Mouse (Mus musculus): ENCODE measurements at regions not wholly inside any gene's neighbourhood (a gene's known extent, or its start where the extent isn't known, plus 50 kb on each side); places are given as distances from the start of the nearest gene placed in this dataset.

GRCm38 (mm10) chr10:126634731-126635130 lies 266.4 kb downstream of the Atp23 start:
- ATAC-seq (ENCODE audit: low FRiP score, low TSS enrichment): no peak
- Histone ChIP-seq H3K27ac (replicated peaks; ENCODE audit: low read depth, low read length) (0 out of 2 replicates have a peak overlapping the region, but pooled peaks have one; percentile 1), H3K9ac (replicated peaks; ENCODE audit: low read length) (no peak overlapping the region), H3K36me3 (ENCODE audit: control insufficient read depth, insufficient read depth, low read length) (no peaks in the 10 kb centered on the region), H3K27me3 (ENCODE audit: control insufficient read depth, insufficient read depth, low read length) (no peaks in the 10 kb centered on the region), H3K4me3 (replicated peaks; ENCODE audit: low read depth, low read length) (no peak overlapping the region), H3K4me1 (ENCODE audit: control insufficient read depth, insufficient read depth, low read length) (peaks cover 5% of the 10 kb centered on the region), H3K9me3 (ENCODE audit: control insufficient read depth, low read length) (no peaks in the 10 kb centered on the region), H3K4me2 (ENCODE audit: low read length) (no peak overlapping the region; the same call in 1 of the 2 replicates)
- DNase-seq: peak; percentile 58
- WGBS: 35% methylated on average over 13 of the region's 13 CpGs

DNA sequence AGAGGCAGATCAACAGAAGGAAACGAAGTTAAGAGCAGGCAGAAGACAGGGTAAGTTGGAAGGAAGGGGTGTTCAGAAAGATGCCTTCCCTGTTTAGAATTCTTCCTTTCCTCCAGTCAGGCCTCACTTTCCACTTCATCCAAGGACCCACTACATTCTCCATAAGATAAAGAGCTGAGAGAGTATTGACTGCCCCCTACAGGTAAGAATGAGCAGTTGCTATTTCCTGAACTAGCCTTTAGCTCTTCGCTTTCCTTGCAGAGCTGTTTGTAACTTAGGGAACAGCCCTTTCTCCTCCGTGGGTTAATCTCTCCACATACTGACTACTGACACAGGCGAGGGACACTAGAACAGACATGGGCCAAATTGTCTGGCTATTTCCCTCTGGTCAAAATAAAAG lies 273.1 kb downstream of the Atp23 start:
- peak; percentile 59 for DNase-seq
- 51% methylated on average over 4 of the region's 4 CpGs for WGBS
- H3K27ac ChIP-seq (replicated peaks; ENCODE audit: low read depth, low read length): no peak overlapping the region
- H3K9me3 ChIP-seq (ENCODE audit: control insufficient read depth, low read length): no peaks in the 10 kb centered on the region
- H3K4me3 ChIP-seq (replicated peaks; ENCODE audit: low read depth, low read length): no peak overlapping the region
- no peaks in the 10 kb centered on the region for H3K4me1 ChIP-seq (ENCODE audit: control insufficient read depth, insufficient read depth, low read length)
- H3K9ac ChIP-seq (replicated peaks; ENCODE audit: low read length): no peak overlapping the region
- no peak for ATAC-seq (ENCODE audit: low FRiP score, low TSS enrichment)
- H3K27me3 ChIP-seq (ENCODE audit: control insufficient read depth, insufficient read depth, low read length): no peaks in the 10 kb centered on the region
- no peak overlapping the region for H3K4me2 ChIP-seq (ENCODE audit: low read length)
- no peaks in the 10 kb centered on the region for H3K36me3 ChIP-seq (ENCODE audit: control insufficient read depth, insufficient read depth, low read length)

- H3K4me1 ChIP-seq (ENCODE audit: control insufficient read depth, insufficient read depth, low read length): peaks cover 8% of the 10 kb centered on the region
- no peak overlapping the region for H3K4me3 ChIP-seq (replicated peaks; ENCODE audit: low read depth, low read length)
- DNase-seq (no peak), ATAC-seq (ENCODE audit: low FRiP score, low TSS enrichment) (no peak)
- no peak overlapping the region for H3K9ac ChIP-seq (replicated peaks; ENCODE audit: low read length)
- H3K4me2 ChIP-seq (ENCODE audit: low read length): no peak overlapping the region
- H3K27ac ChIP-seq (replicated peaks; ENCODE audit: low read depth, low read length): no peak overlapping the region
- no peaks in the 10 kb centered on the region for H3K9me3 ChIP-seq (ENCODE audit: control insufficient read depth, low read length)
- no peaks in the 10 kb centered on the region for H3K36me3 ChIP-seq (ENCODE audit: control insufficient read depth, insufficient read depth, low read length)
- no peaks in the 10 kb centered on the region for H3K27me3 ChIP-seq (ENCODE audit: control insufficient read depth, insufficient read depth, low read length)
- WGBS: 62% methylated on average over 7 of the region's 7 CpGs
Observed at GRCm38 (mm10) chr10:126625466-126625865, 275.7 kb downstream of the Atp23 start.

- Histone ChIP-seq H3K9ac (replicated peaks; ENCODE audit: low read length) (no peak overlapping the region), H3K36me3 (ENCODE audit: control insufficient read depth, insufficient read depth, low read length) (no peaks in the 10 kb centered on the region), H3K27ac (replicated peaks; ENCODE audit: low read depth, low read length) (peak overlapping the region; percentile 78), H3K4me3 (replicated peaks; ENCODE audit: low read depth, low read length) (no peak overlapping the region), H3K4me2 (ENCODE audit: low read length) (no peak overlapping the region), H3K9me3 (ENCODE audit: control insufficient read depth, low read length) (no peaks in the 10 kb centered on the region), H3K4me1 (ENCODE audit: control insufficient read depth, insufficient read depth, low read length) (peaks cover 21% of the 10 kb centered on the region), H3K27me3 (ENCODE audit: control insufficient read depth, insufficient read depth, low read length) (no peaks in the 10 kb centered on the region)
- ATAC-seq (ENCODE audit: low FRiP score, low TSS enrichment): peak; percentile 62; the same call in 1 of the 2 replicates
- WGBS: 25% methylated on average over 6 of the region's 6 CpGs
- peak; percentile 57 for DNase-seq
Observed at GRCm38 (mm10) chr10:126620802-126621201, 280.4 kb downstream of the Atp23 start.

GRCm38 (mm10) chr10:126619970-126620369 lies 281.2 kb downstream of the Atp23 start:
- no peak overlapping the region for H3K4me3 ChIP-seq (replicated peaks; ENCODE audit: low read depth, low read length)
- H3K27me3 ChIP-seq (ENCODE audit: control insufficient read depth, insufficient read depth, low read length): no peaks in the 10 kb centered on the region
- peak overlapping the region; percentile 78 for H3K27ac ChIP-seq (replicated peaks; ENCODE audit: low read depth, low read length)
- H3K9ac ChIP-seq (replicated peaks; ENCODE audit: low read length): 0 out of 2 replicates have a peak overlapping the region, but pooled peaks have one; percentile 9
- peak overlapping the region; percentile 27 for H3K4me2 ChIP-seq (ENCODE audit: low read length)
- ATAC-seq (ENCODE audit: low FRiP score, low TSS enrichment) (peak; percentile 87), DNase-seq (peak; percentile 81)
- H3K36me3 ChIP-seq (ENCODE audit: control insufficient read depth, insufficient read depth, low read length): no peaks in the 10 kb centered on the region
- H3K4me1 ChIP-seq (ENCODE audit: control insufficient read depth, insufficient read depth, low read length): peaks cover 21% of the 10 kb centered on the region
- H3K9me3 ChIP-seq (ENCODE audit: control insufficient read depth, low read length): no peaks in the 10 kb centered on the region
- WGBS: 9% methylated on average over 10 of the region's 10 CpGs

GRCm38 (mm10) chr10:126612226-126612625 lies 288.9 kb downstream of the Atp23 start:
- H3K4me2 ChIP-seq (ENCODE audit: low read length): no peak overlapping the region
- WGBS: 59% methylated on average over 4 of the region's 4 CpGs
- DNase-seq: peak; percentile 43

GRCm38 (mm10) chr10:126610506-126610905 lies 290.6 kb downstream of the Atp23 start:
- no peak overlapping the region for H3K4me3 ChIP-seq (replicated peaks; ENCODE audit: low read depth, low read length)
- 0 out of 2 replicates have a peak, but pooled peaks cover 3% of the 10 kb centered on the region for H3K4me1 ChIP-seq (ENCODE audit: control insufficient read depth, insufficient read depth, low read length)
- no peaks in the 10 kb centered on the region for H3K27me3 ChIP-seq (ENCODE audit: control insufficient read depth, insufficient read depth, low read length)
- DNase-seq (peak; percentile 63), ATAC-seq (ENCODE audit: low FRiP score, low TSS enrichment) (peak; percentile 46; the same call in 1 of the 2 replicates)
- no peak overlapping the region for H3K9ac ChIP-seq (replicated peaks; ENCODE audit: low read length)
- H3K9me3 ChIP-seq (ENCODE audit: control insufficient read depth, low read length): no peaks in the 10 kb centered on the region
- 55% methylated on average over 8 of the region's 8 CpGs for WGBS
- no peak overlapping the region for H3K4me2 ChIP-seq (ENCODE audit: low read length)
- H3K36me3 ChIP-seq (ENCODE audit: control insufficient read depth, insufficient read depth, low read length): no peaks in the 10 kb centered on the region
- peak overlapping the region; percentile 49 for H3K27ac ChIP-seq (replicated peaks; ENCODE audit: low read depth, low read length)

More at GRCm38 (mm10) chr10:126612226-126612625, 288.9 kb downstream of the Atp23 start:
- Histone ChIP-seq H3K27me3 (ENCODE audit: control insufficient read depth, insufficient read depth, low read length) (no peaks in the 10 kb centered on the region), H3K4me3 (replicated peaks; ENCODE audit: low read depth, low read length) (no peak overlapping the region), H3K36me3 (ENCODE audit: control insufficient read depth, insufficient read depth, low read length) (no peaks in the 10 kb centered on the region), H3K4me1 (ENCODE audit: control insufficient read depth, insufficient read depth, low read length) (0 out of 2 replicates have a peak, but pooled peaks cover 3% of the 10 kb centered on the region), H3K9me3 (ENCODE audit: control insufficient read depth, low read length) (no peaks in the 10 kb centered on the region), H3K9ac (replicated peaks; ENCODE audit: low read length) (no peak overlapping the region), H3K27ac (replicated peaks; ENCODE audit: low read depth, low read length) (0 out of 2 replicates have a peak overlapping the region, but pooled peaks have one; percentile 26)
- ATAC-seq (ENCODE audit: low FRiP score, low TSS enrichment): no peak

DNA sequence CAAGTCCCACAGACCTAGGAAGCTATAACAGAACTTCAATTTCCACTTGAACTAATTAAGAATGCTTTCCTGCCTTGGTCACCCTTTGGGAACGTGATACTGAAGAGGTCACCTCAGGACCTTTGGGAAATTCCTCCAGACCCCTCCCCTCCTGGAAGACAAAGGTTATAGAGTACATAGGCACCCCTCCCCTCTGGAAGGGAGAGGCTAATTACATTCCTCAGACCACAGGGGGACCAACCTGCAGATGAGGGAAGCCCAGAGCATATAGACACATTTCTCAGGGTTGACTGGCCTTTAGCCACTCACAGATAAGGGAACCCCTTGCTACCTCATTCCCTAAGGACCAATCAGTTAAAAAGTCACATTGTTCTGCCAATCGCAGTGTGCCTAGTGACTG lies 301.5 kb downstream of the Atp23 start:
- WGBS: 83% methylated on average over 2 of the region's 2 CpGs

GRCm38 (mm10) chr10:126568155-126568554 lies 333.0 kb downstream of the Atp23 start:
- DNase-seq: peak; percentile 67
- peak overlapping the region; percentile 73 for H3K27ac ChIP-seq (replicated peaks; ENCODE audit: low read depth, low read length)

More for the DNA sequence above, 301.5 kb downstream of the Atp23 start:
- Histone ChIP-seq H3K9ac (replicated peaks; ENCODE audit: low read length) (no peak overlapping the region), H3K27me3 (ENCODE audit: control insufficient read depth, insufficient read depth, low read length) (no peaks in the 10 kb centered on the region), H3K27ac (replicated peaks; ENCODE audit: low read depth, low read length) (no peak overlapping the region), H3K9me3 (ENCODE audit: control insufficient read depth, low read length) (peaks cover 3% of the 10 kb centered on the region; the same call in 1 of the 2 replicates), H3K4me1 (ENCODE audit: control insufficient read depth, insufficient read depth, low read length) (0 out of 2 replicates have a peak, but pooled peaks cover 2% of the 10 kb centered on the region), H3K4me2 (ENCODE audit: low read length) (no peak overlapping the region), H3K4me3 (replicated peaks; ENCODE audit: low read depth, low read length) (no peak overlapping the region), H3K36me3 (ENCODE audit: control insufficient read depth, insufficient read depth, low read length) (no peaks in the 10 kb centered on the region)
- ATAC-seq (ENCODE audit: low FRiP score, low TSS enrichment) (no peak), DNase-seq (no peak)

More at GRCm38 (mm10) chr10:126568155-126568554, 333.0 kb downstream of the Atp23 start:
- Histone ChIP-seq H3K4me2 (ENCODE audit: low read length) (no peak overlapping the region), H3K9ac (replicated peaks; ENCODE audit: low read length) (no peak overlapping the region), H3K9me3 (ENCODE audit: control insufficient read depth, low read length) (no peaks in the 10 kb centered on the region), H3K27me3 (ENCODE audit: control insufficient read depth, insufficient read depth, low read length) (no peaks in the 10 kb centered on the region), H3K4me1 (ENCODE audit: control insufficient read depth, insufficient read depth, low read length) (peaks cover 7% of the 10 kb centered on the region; the same call in 1 of the 2 replicates), H3K36me3 (ENCODE audit: control insufficient read depth, insufficient read depth, low read length) (no peaks in the 10 kb centered on the region), H3K4me3 (replicated peaks; ENCODE audit: low read depth, low read length) (no peak overlapping the region)
- ATAC-seq (ENCODE audit: low FRiP score, low TSS enrichment): 0 out of 2 replicates have a peak, but pooled peaks have one; percentile 24
- WGBS: 21% methylated on average over 8 of the region's 8 CpGs

All from midbrain, embryonic 14.5 days (tissue).